Mouse (Mus musculus): ENCODE data around the gene Ppfia1.

GRCm38 (mm10) chr7:144558552-144558951 is 5.0 kb upstream of the Ppfia1 start:
- TF ChIP-seq CTCF (IDR thresholded peaks at IDR 0.05; ENCODE audit: borderline replicate concordance, insufficient read depth, low read depth, low read length) (no peak), POLR2A (IDR thresholded peaks at IDR 0.05; ENCODE audit: borderline replicate concordance, insufficient read depth, low read length) (no peak)

Data from cerebellum, adult 2 months (tissue).